Mouse (Mus musculus) liver, adult 2 months (tissue): ENCODE data around the gene Itga4.

Experiments used
- CTCF ChIP-seq: fragments of 200-500 bp; IDR thresholded peaks from 2 replicates; pipeline ENCODE4 v1.5.1; 2011; ENCODE audit warnings: low read depth, low read length, control low read depth
- POLR2A ChIP-seq: fragments of 200-500 bp; IDR thresholded peaks from 2 replicates; pipeline ENCODE4 v1.6.1; 2011; ENCODE audit warnings: low read length, control low read depth; ENCODE audit not compliant: insufficient read depth; ENCODE audit errors: extremely low read depth

DNA sequence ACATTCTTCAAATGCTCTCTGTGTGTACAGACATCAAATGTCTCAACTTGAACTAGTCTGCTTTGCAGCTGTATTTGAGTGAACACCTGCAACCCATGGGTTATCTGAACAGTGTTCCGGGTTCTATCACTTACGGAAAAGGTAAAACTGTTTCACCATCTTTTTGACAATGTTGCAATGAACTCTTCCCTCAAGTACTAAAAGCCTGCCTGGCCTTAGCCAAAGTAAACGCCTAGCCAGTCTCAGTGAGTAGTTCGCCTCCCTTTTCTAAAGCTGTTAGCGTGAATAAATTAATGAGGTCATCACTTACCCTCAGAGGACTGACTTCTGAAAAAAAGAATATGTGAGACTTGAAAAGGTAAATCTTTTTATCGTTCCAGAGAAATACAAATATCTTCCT is 18.0 kb upstream of the Itga4 start:
- TF ChIP-seq CTCF (no peak), POLR2A (no peak)
